Mouse (Mus musculus): ENCODE data around the gene 2610528J11Rik.
"Not testable (repeated sequence)": the region's sequence is repeated elsewhere in the genome, so short reads cannot be mapped to it uniquely, and the experiment has no call there.

2610528J11Rik gene

GRCm38 (mm10) chr4:118526408-118527334 is at the start of gene 2610528J11Rik:
Gene 2610528J11Rik (plus strand): TSS chr4:118526999.
- peak; percentile 92 to 96 for DNase-seq

GRCm38 (mm10) chr4:118489717-118490132 is 37.1 kb upstream of the 2610528J11Rik start, which contains the start of gene Tie1:
Gene Tie1 (minus strand): TSS chr4:118490061.
- peak; percentile 73 to 92 for DNase-seq

DNA sequence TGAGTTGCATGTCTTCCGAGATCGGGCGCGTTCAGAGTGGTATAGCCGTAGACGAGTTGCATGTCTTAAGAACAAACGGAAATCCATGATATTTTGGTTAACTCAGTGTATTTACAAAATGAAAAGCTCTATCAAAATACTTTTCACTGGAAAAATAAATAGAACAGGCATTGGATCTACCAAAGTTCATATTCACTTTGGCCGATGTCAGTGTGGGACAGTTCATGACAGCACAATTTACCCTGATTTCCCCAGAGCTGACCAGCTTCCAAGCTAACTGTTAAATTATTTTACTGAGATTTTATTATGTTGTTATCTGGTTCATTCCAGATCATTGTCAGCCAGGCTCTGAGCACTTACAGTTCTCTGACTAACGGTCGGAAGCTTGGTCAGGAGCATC is 36.3 kb upstream of the 2610528J11Rik start:
- no peak for DNase-seq

- DNase-seq, result peak; percentile 65 to 82
Measured at GRCm38 (mm10) chr4:118500171-118500724, 26.6 kb upstream of the 2610528J11Rik start.

- peak; percentile 60 to 82 for DNase-seq
Measured at GRCm38 (mm10) chr4:118500792-118501191, 26.0 kb upstream of the 2610528J11Rik start.

GRCm38 (mm10) chr4:118505551-118505950 is 21.2 kb upstream of the 2610528J11Rik start:
- peak in 1 of 2 experiments; percentile 30 for DNase-seq

DNA sequence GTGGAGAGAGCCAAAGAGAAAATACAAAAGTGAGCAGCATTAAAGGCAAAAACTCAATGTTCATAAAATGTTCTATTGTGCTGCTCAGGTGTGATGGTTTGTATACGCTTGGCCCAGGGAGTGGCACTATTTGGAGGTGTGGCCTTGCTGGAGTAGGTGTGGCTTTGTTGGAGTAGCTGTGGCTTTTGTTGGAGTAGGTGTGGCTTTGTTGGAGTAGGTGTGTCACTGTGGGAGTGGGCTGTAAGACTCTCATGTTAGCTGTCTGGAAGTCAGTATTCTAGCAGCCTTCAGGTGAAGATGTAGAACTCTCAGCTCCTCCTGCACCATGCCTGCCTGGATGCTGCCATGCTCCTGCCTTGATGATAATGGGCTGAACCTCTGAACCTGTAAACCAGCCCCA is 19.6 kb upstream of the 2610528J11Rik start:
- DNase-seq, result not testable (repeated sequence)

GRCm38 (mm10) chr4:118509050-118509449 is 17.7 kb upstream of the 2610528J11Rik start:
- peak in 1 of 2 experiments; percentile 36 for DNase-seq

- DNase-seq, result peak; percentile 62 to 78
Measured at GRCm38 (mm10) chr4:118516699-118517496, 9.9 kb upstream of the 2610528J11Rik start.

GRCm38 (mm10) chr4:118517497-118518146 is 9.2 kb upstream of the 2610528J11Rik start:
- no peak for DNase-seq

DNA sequence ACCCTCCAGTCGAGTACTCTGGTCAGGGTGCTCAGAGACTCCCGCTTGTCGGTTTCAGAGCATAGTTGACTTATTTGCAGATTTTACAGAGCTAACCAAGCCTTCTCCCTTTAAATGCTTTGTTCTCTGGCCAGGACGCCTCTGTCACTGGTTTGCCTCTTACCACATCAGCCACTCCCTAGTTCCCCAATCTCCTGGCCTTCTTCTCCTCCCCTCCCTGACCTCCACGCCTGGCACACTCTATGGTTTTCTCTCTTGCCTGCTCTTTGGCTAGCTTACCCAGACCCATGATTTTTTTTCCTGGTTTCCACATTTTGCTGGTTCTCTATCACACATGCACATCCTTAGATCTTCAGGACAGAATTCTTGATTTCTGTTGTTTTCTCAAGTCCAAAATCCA is 8.6 kb upstream of the 2610528J11Rik start:
- peak in 1 of 2 experiments; percentile 22 for DNase-seq

DNA sequence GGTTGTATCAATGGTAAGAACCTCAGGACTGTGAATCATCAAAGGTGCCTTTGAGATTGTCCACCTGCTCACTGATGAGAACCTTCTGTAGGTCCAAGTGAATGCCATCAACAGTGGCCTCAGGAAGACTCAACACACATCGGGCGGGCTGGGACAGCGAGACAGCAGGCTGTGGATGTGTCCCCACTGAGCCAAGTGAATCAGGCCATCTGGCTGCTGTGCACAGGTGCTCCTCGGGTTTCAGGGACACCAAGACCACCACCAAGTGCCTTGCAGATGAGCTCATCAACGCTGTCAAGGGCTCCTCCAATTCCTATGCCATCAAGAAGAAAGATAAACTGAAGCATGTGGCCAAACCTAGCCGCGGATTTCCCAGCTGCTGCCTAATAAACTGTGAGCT is 4.6 kb upstream of the 2610528J11Rik start:
- no peak for DNase-seq

DNA sequence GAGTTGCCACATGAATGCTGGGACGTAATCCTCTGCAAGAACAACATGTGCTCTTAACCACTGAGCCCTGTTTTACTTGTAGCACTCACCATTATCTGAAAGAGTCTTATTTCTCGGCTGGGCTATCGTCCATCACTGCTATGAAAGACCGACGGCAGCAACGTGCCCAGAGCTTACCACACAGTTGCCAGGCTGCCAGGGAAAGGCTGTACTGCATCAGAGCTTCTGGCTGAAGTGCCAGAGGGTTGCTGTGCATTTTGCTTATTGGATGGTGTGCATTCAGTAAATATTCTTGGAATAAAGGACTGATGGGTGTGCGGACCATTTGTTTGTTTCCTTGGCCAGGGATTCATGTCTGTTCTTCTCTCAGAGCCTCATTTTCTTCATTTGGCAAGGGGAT is 2.8 kb upstream of the 2610528J11Rik start:
- no peak for DNase-seq

GRCm38 (mm10) chr4:118525779-118526178 is 1.0 kb upstream of the 2610528J11Rik start:
- DNase-seq, result no peak

- DNase-seq, result no peak
Measured at GRCm38 (mm10) chr4:118527335-118527681, 509 bp downstream of the 2610528J11Rik start.

DNA sequence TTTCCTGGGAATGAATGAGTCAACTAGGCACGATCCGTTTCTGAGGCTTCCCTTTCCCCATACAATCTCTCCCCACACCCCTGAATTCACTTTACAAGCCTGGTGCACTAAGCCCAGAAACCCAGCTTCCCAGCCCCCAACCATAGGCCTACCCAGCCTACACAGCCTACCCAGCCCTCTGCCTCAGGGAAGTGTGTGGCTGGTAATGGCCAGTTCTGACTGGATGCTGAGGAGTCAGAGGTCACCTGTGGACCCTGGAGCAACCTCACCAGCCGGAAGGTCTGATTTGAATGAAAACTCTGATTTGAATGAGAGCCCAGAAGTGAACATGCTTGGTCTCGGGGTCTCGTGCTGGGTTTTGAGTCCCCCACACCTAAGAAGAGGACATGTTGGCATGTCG is 921 bp downstream of the 2610528J11Rik start:
- peak; percentile 73 to 90 for DNase-seq

GRCm38 (mm10) chr4:118532663-118533062 is 5.9 kb downstream of the 2610528J11Rik start:
- peak; percentile 33 to 74 for DNase-seq

GRCm38 (mm10) chr4:118533156-118533555 is 6.4 kb downstream of the 2610528J11Rik start:
- peak; percentile 62 to 88 for DNase-seq

DNA sequence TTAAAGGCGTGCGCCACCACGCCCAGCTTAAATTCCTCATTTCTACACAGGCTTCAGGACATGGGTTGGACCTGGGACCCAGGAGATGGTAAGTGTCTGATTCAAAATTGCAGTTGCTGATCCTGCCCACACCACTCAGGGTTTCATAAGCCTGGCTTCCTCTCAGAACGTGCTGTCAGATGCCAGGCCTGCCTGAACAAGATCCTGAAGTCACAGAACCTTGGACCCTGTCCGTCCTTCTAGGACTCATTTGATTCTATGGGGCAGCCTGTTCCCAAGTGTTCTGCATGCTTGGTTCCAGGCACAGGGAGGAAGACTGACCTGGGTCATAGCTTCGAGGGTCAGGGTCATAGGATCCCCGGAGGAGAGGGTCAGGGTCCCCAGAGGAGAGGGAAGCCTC is 6.8 kb downstream of the 2610528J11Rik start:
- DNase-seq, result peak; percentile 54 to 90

GRCm38 (mm10) chr4:118535610-118536009 is 8.8 kb downstream of the 2610528J11Rik start:
- peak; percentile 54 to 79 for DNase-seq

- peak; percentile 59 to 62 for DNase-seq
Measured at GRCm38 (mm10) chr4:118537801-118538200, 11.0 kb downstream of the 2610528J11Rik start.

DNA sequence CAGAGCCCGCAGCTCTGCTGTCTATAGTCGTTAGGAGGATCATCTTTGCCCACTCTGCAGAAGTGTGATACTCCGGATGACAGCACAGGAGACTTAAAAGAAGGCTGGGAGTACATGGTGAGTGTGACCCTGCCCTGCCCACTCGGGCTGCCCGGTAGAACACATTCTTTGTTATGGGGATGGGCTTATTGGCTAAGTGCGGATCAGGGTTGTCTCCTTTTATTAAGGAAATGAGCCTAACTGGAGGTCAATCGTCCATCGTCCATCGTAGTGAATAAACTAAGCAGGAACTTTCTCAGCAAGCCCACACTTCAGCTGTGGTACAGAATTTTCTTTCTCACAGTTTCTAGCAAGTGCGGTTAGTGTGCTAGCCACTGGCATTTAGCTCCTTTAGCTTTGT is 13.1 kb downstream of the 2610528J11Rik start:
- peak in 1 of 2 experiments; percentile 35 for DNase-seq

All from kidney, postnatal 25 days (tissue).